Mouse (Mus musculus) macrophage (primary cell): ENCODE results near the gene Pklr. TPM values are rescaled to one million over a fixed set of nuclear protein-coding genes. Genes with fewer than 3 reads are reported as not detected.

ENCODE experiments used
- H3K27ac ChIP-seq: fragments of 350-480 bp; formaldehyde crosslinking; 2 replicates; pipeline ENCODE4 v1.9.0; 2021
- H3K36me3 ChIP-seq: fragments of 350-480 bp; formaldehyde crosslinking; 2 replicates; pipeline ENCODE4 v1.9.0; 2021; ENCODE audit errors: inconsistent target
- H3K4me3 ChIP-seq: fragments of 350-480 bp; formaldehyde crosslinking; 2 replicates; pipeline ENCODE4 v1.9.0; 2021; ENCODE audit errors: inconsistent target
- H3K79me2 ChIP-seq: fragments of 350-480 bp; formaldehyde crosslinking; 2 replicates; pipeline ENCODE4 v1.9.0; 2021; ENCODE audit errors: inconsistent target
- WGBS: methylation state at CpG from one replicate; pipeline ENCODE4 v1.1.7; 2026; ENCODE audit warnings: inconsistent platforms; ENCODE audit not compliant: missing documents; 5-methylcytosine and 5-hydroxymethylcytosine counted together
- polyA plus RNA-seq: library from polyadenylated mRNA; stranded (reverse); fragments of 250-400 nt; gene quantifications from 3 replicates; pipeline ENCODE4 v1.2.4, GENCODE M21; 2018; ENCODE audit warnings: inconsistent platforms

The Pklr gene
- polyA plus RNA-seq, 1 experiment from 2014 or later, result not detected

GRCm38 (mm10) chr3:89183959-89184315 lies 48.0 kb downstream of the Pklr start:
- peak overlapping the region; percentile 53; the same call in 1 of the 2 replicates for H3K4me3 ChIP-seq
- peaks cover 6% of the 10 kb centered on the region for H3K79me2 ChIP-seq
- no peak overlapping the region for H3K27ac ChIP-seq
- peaks cover 26% of the 10 kb centered on the region for H3K36me3 ChIP-seq
- 82% methylated on average over 5 of the region's 6 CpGs for WGBS

DNA sequence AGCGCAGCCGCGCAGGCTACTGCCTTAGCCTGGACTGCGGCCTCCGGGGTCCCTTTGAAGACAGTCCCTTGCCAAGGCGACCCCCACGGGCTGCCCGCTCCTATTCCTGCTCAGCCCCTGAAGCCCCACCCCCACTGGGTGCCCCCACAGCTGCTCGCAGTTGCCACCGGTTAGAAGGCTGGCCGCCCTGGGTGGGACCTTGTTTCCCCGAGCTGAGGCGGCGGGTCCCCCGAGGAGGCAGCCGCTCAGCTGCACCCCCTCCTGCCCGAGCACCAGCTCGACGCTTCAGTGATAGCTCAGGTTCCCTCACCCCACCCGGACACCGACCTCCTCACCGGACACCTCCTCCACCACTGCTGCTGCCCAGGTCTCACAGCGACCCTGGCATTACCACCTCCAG lies 51.3 kb downstream of the Pklr start:
- H3K36me3 ChIP-seq, result no peaks in the 10 kb centered on the region
- WGBS, result 94% methylated on average over 18 of the region's 23 CpGs
- H3K4me3 ChIP-seq, result no peak overlapping the region
- no peaks in the 10 kb centered on the region for H3K79me2 ChIP-seq
- H3K27ac ChIP-seq, result no peak overlapping the region

DNA sequence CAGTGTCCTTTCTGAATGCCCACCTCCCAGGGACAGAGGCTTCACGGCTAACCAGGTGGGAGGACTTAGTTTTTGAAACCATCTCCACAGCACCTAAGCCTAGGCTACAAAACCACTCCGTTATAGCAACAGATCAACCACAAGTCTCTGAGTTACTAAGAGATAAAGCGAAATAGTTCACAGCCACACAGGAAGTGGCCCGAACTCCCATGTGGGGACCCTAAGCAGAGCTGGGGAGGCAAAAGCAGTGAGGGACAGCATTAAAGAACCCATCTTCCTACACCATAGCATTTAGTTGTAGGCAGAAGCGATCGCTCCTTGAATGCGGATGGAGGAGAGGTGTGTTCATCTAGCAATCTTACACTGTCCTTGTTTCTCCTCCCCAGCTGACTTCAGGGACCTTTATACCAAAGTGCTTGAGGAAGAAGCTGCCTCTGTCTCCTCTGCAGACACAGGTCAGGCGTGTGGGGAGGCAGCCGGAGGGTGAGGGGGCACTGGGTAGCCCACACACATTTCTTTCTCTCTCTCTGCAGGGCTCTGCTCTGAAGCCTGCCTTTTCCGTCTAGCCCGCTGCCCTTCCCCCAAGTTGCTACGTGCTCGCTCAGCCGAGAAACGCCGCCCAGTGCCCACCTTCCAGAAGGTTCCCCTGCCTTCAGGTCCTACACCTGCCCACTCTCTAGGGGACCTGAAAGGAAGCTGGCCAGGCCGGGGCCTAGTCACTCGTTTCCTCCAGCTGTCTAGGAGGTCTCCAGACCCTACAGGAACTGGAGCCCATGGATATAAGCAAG lies 51.9 kb downstream of the Pklr start:
- H3K36me3 ChIP-seq, result no peaks in the 10 kb centered on the region
- H3K4me3 ChIP-seq, result no peak overlapping the region
- H3K79me2 ChIP-seq, result no peaks in the 10 kb centered on the region
- 87% methylated on average over 18 of the region's 18 CpGs for WGBS
- no peak overlapping the region for H3K27ac ChIP-seq

DNA sequence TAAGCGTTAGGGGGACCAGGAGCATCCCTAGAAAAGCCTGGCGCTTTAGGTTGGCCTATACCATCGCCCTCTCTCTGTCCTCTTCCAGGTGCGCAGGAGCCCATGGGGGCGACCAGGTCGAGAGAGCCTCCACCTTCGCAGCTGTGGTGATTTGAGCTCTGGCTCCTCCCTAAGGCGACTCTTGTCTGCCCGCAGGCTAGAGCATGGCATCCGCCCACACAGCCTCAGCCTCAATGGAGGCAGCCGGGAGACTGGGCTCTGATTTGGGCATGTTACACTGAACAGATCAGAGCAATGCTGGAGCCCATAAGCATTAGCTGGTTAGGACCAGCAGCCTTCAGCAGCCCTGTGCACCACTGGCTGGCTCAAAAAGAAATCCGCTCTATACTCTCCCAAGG lies 52.5 kb downstream of the Pklr start:
- H3K27ac ChIP-seq, result no peak overlapping the region
- 94% methylated on average over 12 of the region's 12 CpGs for WGBS
- no peaks in the 10 kb centered on the region for H3K36me3 ChIP-seq
- H3K79me2 ChIP-seq, result no peaks in the 10 kb centered on the region
- no peak overlapping the region for H3K4me3 ChIP-seq

- H3K27ac ChIP-seq, result no peak overlapping the region
- no peaks in the 10 kb centered on the region for H3K79me2 ChIP-seq
- H3K4me3 ChIP-seq, result no peak overlapping the region
- WGBS, result 18% methylated on average over 8 of the region's 8 CpGs
- no peaks in the 10 kb centered on the region for H3K36me3 ChIP-seq
Observed at GRCm38 (mm10) chr3:89190436-89190835, 54.5 kb downstream of the Pklr start.

GRCm38 (mm10) chr3:89193351-89193750 lies 57.4 kb downstream of the Pklr start:
- no peaks in the 10 kb centered on the region for H3K79me2 ChIP-seq
- H3K36me3 ChIP-seq, result no peaks in the 10 kb centered on the region
- WGBS, result 40% methylated on average over 1 of the region's 1 CpGs
- H3K27ac ChIP-seq, result no peak overlapping the region
- H3K4me3 ChIP-seq, result no peak overlapping the region

- 76% methylated on average over 2 of the region's 2 CpGs for WGBS
- H3K36me3 ChIP-seq, result no peaks in the 10 kb centered on the region
- no peak overlapping the region for H3K27ac ChIP-seq
- no peak overlapping the region for H3K4me3 ChIP-seq
- no peaks in the 10 kb centered on the region for H3K79me2 ChIP-seq
Observed at GRCm38 (mm10) chr3:89193853-89194252, 57.9 kb downstream of the Pklr start.

Other genes with a start within 250 kb of the Pklr start
- 11.2 to 22.5 TPM (median 13.4 TPM) in 3 replicates for gene Msto1, start 222.1 kb upstream of the Pklr start, polyA plus RNA-seq
- 11.3 to 14.9 TPM (median 12.2 TPM) in 3 replicates for gene Ash1l, start 185.5 kb upstream of the Pklr start, polyA plus RNA-seq
- 20.8 to 37.1 TPM (median 35.9 TPM) in 3 replicates for gene Dap3, start 185.0 kb upstream of the Pklr start, polyA plus RNA-seq
- gene Rusc1, start 42.8 kb upstream of the Pklr start, polyA plus RNA-seq, result 8.1 to 14.4 TPM (median 11.2 TPM) in 3 replicates
- gene Gm43738, start 35.0 kb upstream of the Pklr start, polyA plus RNA-seq, result not detected in 3 replicates
- gene Fdps, start 34.2 kb upstream of the Pklr start, polyA plus RNA-seq, result 31.5 to 168 TPM (median 106 TPM) in 3 replicates
- gene Hcn3, start 24.1 kb downstream of the Pklr start, polyA plus RNA-seq, result 0.11 to 0.20 TPM (median 0.15 TPM) in 3 replicates
- 19.9 to 35.6 TPM (median 25.1 TPM) in 3 replicates for gene Clk2, start 28.7 kb downstream of the Pklr start, polyA plus RNA-seq
- gene Scamp3, start 41.3 kb downstream of the Pklr start, polyA plus RNA-seq, result 79.6 to 84.3 TPM (median 80.5 TPM) in 3 replicates
- 1.1 to 4.4 TPM (median 1.9 TPM) in 3 replicates for gene Fam189b, start 47.0 kb downstream of the Pklr start, polyA plus RNA-seq
- 205 to 294 TPM (median 220 TPM) in 3 replicates for gene Gba, start 66.8 kb downstream of the Pklr start, polyA plus RNA-seq
- gene Thbs3, start 79.0 kb downstream of the Pklr start, polyA plus RNA-seq, result 0.17 to 0.68 TPM (median 0.34 TPM) in 3 replicates
- 55.2 to 102 TPM (median 79.3 TPM) in 3 replicates for gene Mtx1, start 90.9 kb downstream of the Pklr start, polyA plus RNA-seq
- not detected in 3 replicates for gene Muc1, start 92.9 kb downstream of the Pklr start, polyA plus RNA-seq
- gene Krtcap2, start 109.8 kb downstream of the Pklr start, polyA plus RNA-seq, result 30.5 to 54.3 TPM (median 43.8 TPM) in 3 replicates
- gene Trim46, start 110.2 kb downstream of the Pklr start, polyA plus RNA-seq, result 0.22 TPM in 1 of 3 replicates, not detected in the others
- 23.7 to 90.4 TPM (median 70.3 TPM) in 3 replicates for gene Dpm3, start 123.2 kb downstream of the Pklr start, polyA plus RNA-seq
- gene Slc50a1, start 134.4 kb downstream of the Pklr start, polyA plus RNA-seq, result 18.0 to 31.9 TPM (median 31.9 TPM) in 3 replicates
- 0.20 to 0.25 TPM in 2 of 3 replicates, not detected in the other for gene Efna1, start 145.0 kb downstream of the Pklr start, polyA plus RNA-seq
- not detected in 3 replicates for gene Efna3, start 186.8 kb downstream of the Pklr start, polyA plus RNA-seq
- not detected in 3 replicates for gene Efna4, start 201.9 kb downstream of the Pklr start, polyA plus RNA-seq
- gene Adam15, start 213.9 kb downstream of the Pklr start, polyA plus RNA-seq, result 143 to 250 TPM (median 157 TPM) in 3 replicates
- gene Dcst2, start 225.8 kb downstream of the Pklr start, polyA plus RNA-seq, result not detected in 3 replicates
- gene Dcst1, start 229.1 kb downstream of the Pklr start, polyA plus RNA-seq, result not detected in 3 replicates